Comparison of ENCODE assay signal across 20 mouse cellular contexts in the genomic region with DNA sequence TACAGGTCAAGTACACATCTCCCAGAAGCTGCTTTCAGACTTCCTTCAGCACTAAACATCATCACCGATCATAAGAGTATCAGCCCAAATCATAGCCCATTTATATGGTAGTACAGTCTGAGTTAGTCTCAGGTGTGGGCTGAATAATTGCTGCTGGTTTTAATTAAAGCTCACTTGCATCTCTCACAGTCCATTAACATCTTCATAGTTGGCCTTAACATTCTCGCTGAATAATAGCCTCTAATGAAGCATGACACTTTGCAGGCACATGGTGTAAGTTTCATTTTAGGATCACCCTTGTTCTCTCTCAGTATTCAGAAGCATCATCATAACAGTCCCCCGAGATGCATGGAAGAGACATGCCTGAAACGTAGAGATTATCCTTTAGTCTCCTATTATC.
A peak's percentile ranks its signal among the peaks of the same experiment; 100 is the strongest.
DNase-seq lines count a peak whose midpoint lies in the region; ATAC-seq and TF ChIP-seq lines count a peak whose summit lies in the region.
"Had no signal": no experiment of that assay in that cellular context is flagged by ENCODE, and none has a peak within 500 bp of the region (broad histone marks: within the 10 kb centered on the region; RNA-seq: fewer than 3 reads in every experiment).

No protein-coding gene starts in this region.

- peak; percentile 33; the same call in 1 of the 2 replicates for ATAC-seq in forebrain, embryonic 13.5 days
- ATAC-seq in midbrain, embryonic 14.5 days (ENCODE audit: low FRiP score, low TSS enrichment), result no peak
- ATAC-seq in midbrain, embryonic 11.5 days (ENCODE audit: low FRiP score), result no peak
- ATAC-seq in hindbrain, embryonic 12.5 days (ENCODE audit: low FRiP score), result peak; percentile 80
- ATAC-seq in hindbrain, postnatal 0 days, result 0 out of 2 replicates have a peak, but pooled peaks have one; percentile 18
- ATAC-seq: CD4-positive, CD25-positive, alpha-beta regulatory T cell, adult 4 months; inflammation-experienced regulatory T-cells, adult 6 months; intestine, postnatal 0 days had no signal

- no peaks in the 10 kb centered on the region for H3K9me3 ChIP-seq in forebrain, embryonic 13.5 days (replicated peaks)
- H3K9me3 ChIP-seq in forebrain, embryonic 10.5 days, result no peaks in the 10 kb centered on the region
- H3K9me3 ChIP-seq in midbrain, embryonic 14.5 days (ENCODE audit: control insufficient read depth, low read length), result no peaks in the 10 kb centered on the region
- H3K9me3 ChIP-seq in midbrain, embryonic 11.5 days (ENCODE audit: control insufficient read depth, low read length), result no peaks in the 10 kb centered on the region
- H3K9me3 ChIP-seq in hindbrain, embryonic 12.5 days (replicated peaks), result no peaks in the 10 kb centered on the region
- no peaks in the 10 kb centered on the region for H3K9me3 ChIP-seq in hindbrain, postnatal 0 days (ENCODE audit: low read length)
- H3K9me3 ChIP-seq: embryonic facial prominence, embryonic 10.5 days; G1E; heart, embryonic 10.5 days had no signal

- no peak overlapping the region for H3K4me3 ChIP-seq in forebrain, embryonic 13.5 days
- no peak overlapping the region for H3K4me3 ChIP-seq in forebrain, embryonic 10.5 days
- H3K4me3 ChIP-seq in midbrain, embryonic 14.5 days (replicated peaks; ENCODE audit: low read depth, low read length), result no peak overlapping the region
- no peak overlapping the region for H3K4me3 ChIP-seq in midbrain, embryonic 11.5 days (ENCODE audit: low read depth, low read length)
- no peak overlapping the region for H3K4me3 ChIP-seq in hindbrain, embryonic 12.5 days
- H3K4me3 ChIP-seq in hindbrain, postnatal 0 days (ENCODE audit: low read length), result no peak overlapping the region
- H3K4me3 ChIP-seq: embryonic facial prominence, embryonic 10.5 days; heart, embryonic 10.5 days had no signal

- no peak for TF ChIP-seq CTCF in hindbrain, postnatal 0 days (IDR thresholded peaks at IDR 0.05; ENCODE audit: low read depth)

- no peaks in the 10 kb centered on the region for H3K36me3 ChIP-seq in forebrain, embryonic 13.5 days (ENCODE audit: poor library complexity, severe bottlenecking)
- H3K36me3 ChIP-seq in forebrain, embryonic 10.5 days (replicated peaks), result no peaks in the 10 kb centered on the region
- H3K36me3 ChIP-seq in midbrain, embryonic 14.5 days (ENCODE audit: control insufficient read depth, insufficient read depth, low read length), result no peaks in the 10 kb centered on the region
- no peaks in the 10 kb centered on the region for H3K36me3 ChIP-seq in midbrain, embryonic 11.5 days (ENCODE audit: control insufficient read depth, insufficient read depth, low read length)
- H3K36me3 ChIP-seq in hindbrain, embryonic 12.5 days, result no peaks in the 10 kb centered on the region
- no peaks in the 10 kb centered on the region for H3K36me3 ChIP-seq in hindbrain, postnatal 0 days (ENCODE audit: insufficient read depth, low read length)
- H3K36me3 ChIP-seq: embryonic facial prominence, embryonic 10.5 days; G1E; heart, embryonic 10.5 days had no signal

- no peak overlapping the region for H3K9ac ChIP-seq in forebrain, embryonic 13.5 days
- no peak overlapping the region for H3K9ac ChIP-seq in midbrain, embryonic 14.5 days (replicated peaks; ENCODE audit: low read length)
- no peak overlapping the region for H3K9ac ChIP-seq in midbrain, embryonic 11.5 days (ENCODE audit: low read length)
- no peak overlapping the region for H3K9ac ChIP-seq in hindbrain, embryonic 12.5 days
- H3K9ac ChIP-seq in hindbrain, postnatal 0 days (replicated peaks; ENCODE audit: low read length), result no peak overlapping the region

- no peak overlapping the region for H3K27ac ChIP-seq in forebrain, embryonic 13.5 days
- H3K27ac ChIP-seq in forebrain, embryonic 10.5 days, result no peak overlapping the region
- no peak overlapping the region for H3K27ac ChIP-seq in midbrain, embryonic 14.5 days (replicated peaks; ENCODE audit: low read depth, low read length)
- H3K27ac ChIP-seq in midbrain, embryonic 11.5 days (ENCODE audit: low read depth, low read length), result no peak overlapping the region
- H3K27ac ChIP-seq in hindbrain, embryonic 12.5 days, result no peak overlapping the region
- no peak overlapping the region for H3K27ac ChIP-seq in hindbrain, postnatal 0 days
- H3K27ac ChIP-seq: embryonic facial prominence, embryonic 10.5 days; heart, embryonic 10.5 days had no signal

- H3K4me1 ChIP-seq in forebrain, embryonic 13.5 days, result no peaks in the 10 kb centered on the region; the same call in 1 of the 2 replicates
- H3K4me1 ChIP-seq in forebrain, embryonic 10.5 days, result no peaks in the 10 kb centered on the region
- no peaks in the 10 kb centered on the region for H3K4me1 ChIP-seq in midbrain, embryonic 14.5 days (ENCODE audit: control insufficient read depth, insufficient read depth, low read length)
- no peaks in the 10 kb centered on the region for H3K4me1 ChIP-seq in midbrain, embryonic 11.5 days (ENCODE audit: control insufficient read depth, insufficient read depth, low read length)
- H3K4me1 ChIP-seq in hindbrain, embryonic 12.5 days, result 0 out of 2 replicates have a peak, but pooled peaks cover 7% of the 10 kb centered on the region
- H3K4me1 ChIP-seq in hindbrain, postnatal 0 days (ENCODE audit: insufficient read depth, low read length), result no peaks in the 10 kb centered on the region
- H3K4me1 ChIP-seq: embryonic facial prominence, embryonic 10.5 days; heart, embryonic 10.5 days had no signal

- H3K4me2 ChIP-seq in forebrain, embryonic 13.5 days, result no peak overlapping the region
- H3K4me2 ChIP-seq in midbrain, embryonic 14.5 days (ENCODE audit: low read length), result no peak overlapping the region
- no peak overlapping the region for H3K4me2 ChIP-seq in midbrain, embryonic 11.5 days
- H3K4me2 ChIP-seq in hindbrain, embryonic 12.5 days (replicated peaks), result no peak overlapping the region
- H3K4me2 ChIP-seq in hindbrain, postnatal 0 days (ENCODE audit: low read depth, low read length), result no peak overlapping the region

- no peaks in the 10 kb centered on the region for H3K27me3 ChIP-seq in forebrain, embryonic 13.5 days
- H3K27me3 ChIP-seq in forebrain, embryonic 10.5 days (ENCODE audit: poor library complexity, severe bottlenecking), result no peaks in the 10 kb centered on the region
- H3K27me3 ChIP-seq in midbrain, embryonic 14.5 days (ENCODE audit: control insufficient read depth, insufficient read depth, low read length), result no peaks in the 10 kb centered on the region
- no peaks in the 10 kb centered on the region for H3K27me3 ChIP-seq in midbrain, embryonic 11.5 days (ENCODE audit: control insufficient read depth, insufficient read depth, low read length)
- H3K27me3 ChIP-seq in hindbrain, embryonic 12.5 days, result no peaks in the 10 kb centered on the region
- H3K27me3 ChIP-seq in hindbrain, postnatal 0 days (ENCODE audit: insufficient read depth, low read length), result no peaks in the 10 kb centered on the region

- DNase-seq in forebrain, embryonic 10.5 days (ENCODE audit: extremely low spot score, low spot score), result no peak
- peak; percentile 10 for DNase-seq in midbrain, embryonic 14.5 days
- no peak for DNase-seq in midbrain, embryonic 11.5 days (ENCODE audit: low spot score, missing footprints)
- no peak for DNase-seq in hindbrain, postnatal 0 days (ENCODE audit: low spot score)
- no peak for DNase-seq in right cerebral cortex, postnatal 14 days
- DNase-seq: adrenal gland, postnatal 14 days; B cell, adult 2 months; cerebellum, adult 2 months; cerebellum, postnatal 10 days; gastrocnemius, postnatal 36 days; heart, adult 18-20 months; heart, postnatal 10 days had no signal

- WGBS in forebrain, embryonic 13.5 days, result 45% methylated on average over 4 of the region's 4 CpGs
- WGBS in forebrain, embryonic 10.5 days, result 83% methylated on average over 4 of the region's 4 CpGs
- 57% methylated on average over 4 of the region's 4 CpGs for WGBS in midbrain, embryonic 14.5 days
- 75% methylated on average over 4 of the region's 4 CpGs for WGBS in midbrain, embryonic 11.5 days
- WGBS in hindbrain, embryonic 12.5 days, result 56% methylated on average over 4 of the region's 4 CpGs
- 33% methylated on average over 4 of the region's 4 CpGs for WGBS in hindbrain, postnatal 0 days

Comparison
In these comparisons a context has a peak if more than half of its experiments do, and no peak if none do; other contexts are left out.
1. ATAC-seq: peak in forebrain, embryonic 13.5 days (single experiment), hindbrain, embryonic 12.5 days (single experiment) and hindbrain, postnatal 0 days (single experiment); none in midbrain, embryonic 14.5 days (single experiment) and midbrain, embryonic 11.5 days (single experiment).